ENCODE assay signal across 19 mouse cellular contexts in the genomic region with DNA sequence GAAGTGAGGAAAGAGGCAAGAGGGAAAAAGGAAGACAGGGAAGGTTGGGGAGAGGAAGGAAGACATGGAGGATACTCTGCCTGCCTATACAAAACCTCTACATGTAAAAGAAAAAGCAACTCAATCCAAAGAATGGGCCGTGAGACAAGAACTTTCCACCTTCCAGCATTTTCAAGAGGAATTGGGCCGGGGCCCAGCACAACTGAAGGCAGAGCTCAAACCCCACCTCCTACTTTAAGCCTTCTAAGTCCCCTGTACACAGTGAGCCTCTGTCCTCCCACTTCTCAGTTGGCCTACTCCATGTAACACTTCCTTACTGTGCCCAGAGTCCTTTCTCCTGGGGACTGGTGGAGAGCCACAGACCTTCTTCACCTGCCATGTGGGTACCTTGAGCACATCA. TPM values are rescaled to one million over a fixed set of nuclear protein-coding genes. Genes with fewer than 3 reads are reported as not detected.
"Had no signal": no experiment of that assay in that cellular context is flagged by ENCODE, and none has a peak within 500 bp of the region (broad histone marks: within the 10 kb centered on the region; RNA-seq: fewer than 3 reads in every experiment).

No protein-coding gene starts in this region.

- H3K9me3 ChIP-seq: intestine, embryonic 15.5 days; lung, embryonic 15.5 days; midbrain, embryonic 12.5 days had no signal

- H3K4me3 ChIP-seq: intestine, embryonic 15.5 days; limb, embryonic 12.5 days; lung, embryonic 15.5 days; midbrain, embryonic 12.5 days; myocyte had no signal

- DNase-seq: kidney, adult 9 months; kidney, postnatal 4 days; liver; lung, postnatal 14 days; retina, postnatal 1 day; right cerebral cortex, postnatal 4 days; spleen, adult 18-20 months; thymus, postnatal 4 days had no signal

- H3K27ac ChIP-seq: intestine, embryonic 15.5 days; limb, embryonic 12.5 days; lung, embryonic 15.5 days; midbrain, embryonic 12.5 days had no signal

- ATAC-seq: intestine, embryonic 15.5 days had no signal

- H3K4me2 ChIP-seq: intestine, embryonic 15.5 days; limb, embryonic 12.5 days; lung, embryonic 15.5 days; midbrain, embryonic 12.5 days had no signal

- H3K4me1 ChIP-seq: limb, embryonic 12.5 days had no signal

- H3K36me3 ChIP-seq: limb, embryonic 12.5 days; lung, embryonic 15.5 days had no signal

- H3K27me3 ChIP-seq: intestine, embryonic 15.5 days had no signal

- H3K9ac ChIP-seq: intestine, embryonic 15.5 days; limb, embryonic 12.5 days; lung, embryonic 15.5 days; midbrain, embryonic 12.5 days had no signal

RNA-seq across cellular contexts. Expression of a gene that starts 6.3 kb away (rescaled TPM):
- polyA plus RNA-seq: myocyte had no signal

RNA-seq across cellular contexts. Expression of a gene that starts 27.2 kb away (rescaled TPM):
- total RNA-seq: layer of hippocampus, adult 8-10 months; left cerebral cortex, adult 8-10 months; megakaryocyte-erythroid progenitor cell, adult 5-6 weeks; neutrophil, adult 5-6 weeks had no signal
- polyA plus RNA-seq: intestine, embryonic 15.5 days; limb, embryonic 12.5 days; liver, embryonic 16.5 days; lung, embryonic 15.5 days; myocyte; stomach, embryonic 14.5 days had no signal
